Mouse (Mus musculus) macrophage (primary cell): ENCODE measurements around the gene Adat2. TPM values are rescaled to one million over a fixed set of nuclear protein-coding genes. Genes with fewer than 3 reads are reported as not detected.

Experiments
- H3K27ac ChIP-seq: fragments of 350-480 bp; formaldehyde crosslinking; 2 replicates; pipeline ENCODE4 v1.9.0; 2021
- H3K36me3 ChIP-seq: fragments of 350-480 bp; formaldehyde crosslinking; 2 replicates; pipeline ENCODE4 v1.9.0; 2021; ENCODE audit errors: inconsistent target
- H3K4me3 ChIP-seq: fragments of 350-480 bp; formaldehyde crosslinking; 2 replicates; pipeline ENCODE4 v1.9.0; 2021; ENCODE audit errors: inconsistent target
- H3K79me2 ChIP-seq: fragments of 350-480 bp; formaldehyde crosslinking; 2 replicates; pipeline ENCODE4 v1.9.0; 2021; ENCODE audit errors: inconsistent target
- WGBS: methylation state at CpG from one replicate; pipeline ENCODE4 v1.1.7; 2026; ENCODE audit warnings: inconsistent platforms; ENCODE audit not compliant: missing documents; 5-methylcytosine and 5-hydroxymethylcytosine counted together
- polyA plus RNA-seq: library from polyadenylated mRNA; stranded (reverse); fragments of 250-400 nt; gene quantifications from 3 replicates; pipeline ENCODE4 v1.2.4, GENCODE M21; 2018; ENCODE audit warnings: inconsistent platforms

Adat2 gene
- polyA plus RNA-seq, 1 experiment from 2014 or later: 2.7 TPM

- 75% methylated on average over 7 of the region's 7 CpGs for WGBS
- Histone ChIP-seq H3K4me3 (no peak overlapping the region), H3K79me2 (no peaks in the 10 kb centered on the region), H3K27ac (no peak overlapping the region), H3K36me3 (no peaks in the 10 kb centered on the region)
These were observed 17.1 kb downstream of the Adat2 start for GRCm38 (mm10) chr10:13569818-13570217.

- Histone ChIP-seq H3K4me3 (no peak overlapping the region), H3K27ac (no peak overlapping the region), H3K79me2 (no peaks in the 10 kb centered on the region), H3K36me3 (no peaks in the 10 kb centered on the region)
- 90% methylated on average over 9 of the region's 9 CpGs for WGBS
These were observed 18.2 kb downstream of the Adat2 start for GRCm38 (mm10) chr10:13570697-13571538.

- WGBS: 78% methylated on average over 10 of the region's 10 CpGs
- no peaks in the 10 kb centered on the region for H3K36me3 ChIP-seq
- H3K79me2 ChIP-seq: no peaks in the 10 kb centered on the region
- no peak overlapping the region for H3K4me3 ChIP-seq
- no peak overlapping the region for H3K27ac ChIP-seq
These were observed 19.3 kb downstream of the Adat2 start for GRCm38 (mm10) chr10:13572003-13572402.

- H3K79me2 ChIP-seq: no peaks in the 10 kb centered on the region
- 81% methylated on average over 6 of the region's 6 CpGs for WGBS
- no peaks in the 10 kb centered on the region for H3K36me3 ChIP-seq
- H3K27ac ChIP-seq: no peak overlapping the region
- H3K4me3 ChIP-seq: no peak overlapping the region
These were observed 19.7 kb downstream of the Adat2 start for GRCm38 (mm10) chr10:13572410-13572809.

- Histone ChIP-seq H3K4me3 (no peak overlapping the region), H3K79me2 (no peaks in the 10 kb centered on the region), H3K36me3 (no peaks in the 10 kb centered on the region), H3K27ac (no peak overlapping the region)
- WGBS: 95% methylated on average over 7 of the region's 7 CpGs
These were observed 24.4 kb downstream of the Adat2 start for GRCm38 (mm10) chr10:13577123-13577522.

GRCm38 (mm10) chr10:13587914-13588313 lies 35.2 kb downstream of the Adat2 start:
- Histone ChIP-seq H3K36me3 (no peaks in the 10 kb centered on the region), H3K79me2 (no peaks in the 10 kb centered on the region), H3K4me3 (no peak overlapping the region), H3K27ac (no peak overlapping the region)
- WGBS: 86% methylated on average over 2 of the region's 2 CpGs

- Histone ChIP-seq H3K4me3 (no peak overlapping the region), H3K27ac (no peak overlapping the region), H3K36me3 (no peaks in the 10 kb centered on the region), H3K79me2 (no peaks in the 10 kb centered on the region)
- 94% methylated on average over 10 of the region's 10 CpGs for WGBS
These were observed 39.5 kb downstream of the Adat2 start for GRCm38 (mm10) chr10:13592196-13592595.

- 94% methylated on average over 3 of the region's 3 CpGs for WGBS
- H3K79me2 ChIP-seq: no peaks in the 10 kb centered on the region
- H3K36me3 ChIP-seq: no peaks in the 10 kb centered on the region
- H3K27ac ChIP-seq: no peak overlapping the region
- no peak overlapping the region for H3K4me3 ChIP-seq
These were observed 40.8 kb downstream of the Adat2 start for GRCm38 (mm10) chr10:13593529-13593928.

GRCm38 (mm10) chr10:13596073-13596472 lies 43.4 kb downstream of the Adat2 start:
- Histone ChIP-seq H3K79me2 (no peaks in the 10 kb centered on the region), H3K27ac (no peak overlapping the region), H3K36me3 (no peaks in the 10 kb centered on the region), H3K4me3 (no peak overlapping the region)
- 43% methylated on average over 3 of the region's 3 CpGs for WGBS

- no peak overlapping the region for H3K27ac ChIP-seq
- 90% methylated on average over 9 of the region's 9 CpGs for WGBS
- H3K79me2 ChIP-seq: no peaks in the 10 kb centered on the region
- no peak overlapping the region for H3K4me3 ChIP-seq
- no peaks in the 10 kb centered on the region for H3K36me3 ChIP-seq
These were observed 44.2 kb downstream of the Adat2 start for GRCm38 (mm10) chr10:13596866-13597265.

GRCm38 (mm10) chr10:13597491-13597890 lies 44.8 kb downstream of the Adat2 start:
- WGBS: 93% methylated on average over 8 of the region's 8 CpGs
- Histone ChIP-seq H3K79me2 (no peaks in the 10 kb centered on the region), H3K27ac (no peak overlapping the region), H3K36me3 (no peaks in the 10 kb centered on the region), H3K4me3 (no peak overlapping the region)

- no peak overlapping the region for H3K4me3 ChIP-seq
These were observed 48.2 kb downstream of the Adat2 start for GRCm38 (mm10) chr10:13600926-13601325.

More at GRCm38 (mm10) chr10:13600926-13601325, 48.2 kb downstream of the Adat2 start:
- WGBS: 75% methylated on average over 2 of the region's 2 CpGs
- Histone ChIP-seq H3K36me3 (no peaks in the 10 kb centered on the region), H3K27ac (no peak overlapping the region), H3K79me2 (no peaks in the 10 kb centered on the region)

Other genes with a start within 250 kb of the Adat2 start
- gene Phactr2, start 78.5 kb upstream of the Adat2 start, polyA plus RNA-seq: 13.3 to 28.1 TPM (median 14.3 TPM) in 3 replicates
- 173 to 238 TPM (median 217 TPM) in 3 replicates for gene Fuca2, start 53.4 kb upstream of the Adat2 start, polyA plus RNA-seq
- gene Pex3, start 248 bp downstream of the Adat2 start, polyA plus RNA-seq: 13.5 to 16.5 TPM (median 15.6 TPM) in 3 replicates